8 mouse cellular contexts compared by ENCODE assay signal in the genomic region with DNA sequence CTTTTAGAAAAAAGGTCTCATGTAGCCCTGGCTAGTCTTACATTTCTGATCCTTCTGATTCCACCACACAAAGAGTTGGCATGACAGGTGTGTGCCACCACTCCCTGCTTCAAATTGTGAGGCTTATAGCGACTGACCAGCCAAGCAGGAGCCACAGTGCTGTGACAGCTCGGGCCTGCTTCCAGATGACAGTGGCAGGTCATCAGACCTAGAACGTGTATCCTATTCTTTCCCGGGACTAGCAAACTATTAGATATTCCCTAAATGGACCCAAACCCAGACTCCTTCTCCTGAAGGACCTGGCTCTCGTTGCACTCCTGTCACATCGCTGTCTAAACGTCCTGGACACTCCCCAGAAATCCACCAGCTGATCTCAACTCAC. TPM values are rescaled to one million over a fixed set of nuclear protein-coding genes. Genes with fewer than 3 reads are reported as not detected.
DNase-seq lines count a peak whose midpoint lies in the region; ATAC-seq and TF ChIP-seq lines count a peak whose summit lies in the region.

No protein-coding gene starts in this region.

- peak overlapping the region; percentile 99 for H3K27ac ChIP-seq in gastrocnemius, adult 2 months
- peak overlapping the region; percentile 88; the same call in 1 of the 2 replicates for H3K27ac ChIP-seq in forebrain, embryonic 12.5 days
- H3K27ac ChIP-seq in liver, embryonic 13.5 days = peak overlapping the region; percentile 97

- peak overlapping the region; percentile 86 for H3ac ChIP-seq in C2C12 (ENCODE audit: control insufficient read depth, insufficient read length, low read depth)

- 27% methylated on average over 7 of the region's 7 CpGs for WGBS in forebrain, embryonic 12.5 days
- 17% methylated on average over 7 of the region's 7 CpGs for WGBS in liver, embryonic 13.5 days (ENCODE audit: insufficient replicate concordance)

- H3K9ac ChIP-seq in forebrain, embryonic 12.5 days = peak overlapping the region; percentile 99
- peak overlapping the region; percentile 97 for H3K9ac ChIP-seq in liver, embryonic 13.5 days

- H3K27me3 ChIP-seq in C2C12 (ENCODE audit: control insufficient read depth, insufficient read depth, insufficient read length) = no peaks in the 10 kb centered on the region
- H3K27me3 ChIP-seq in forebrain, embryonic 12.5 days = no peaks in the 10 kb centered on the region
- no peaks in the 10 kb centered on the region for H3K27me3 ChIP-seq in liver, embryonic 13.5 days

- peak overlapping the region; percentile 76 for H3K4me2 ChIP-seq in forebrain, embryonic 12.5 days
- peak overlapping the region; percentile 97 for H3K4me2 ChIP-seq in liver, embryonic 13.5 days

- H3K4me1 ChIP-seq in forebrain, embryonic 12.5 days = peaks cover 27% of the 10 kb centered on the region
- H3K4me1 ChIP-seq in liver, embryonic 13.5 days (replicated peaks) = peaks cover 54% of the 10 kb centered on the region

- peaks cover 2% of the 10 kb centered on the region for H3K36me3 ChIP-seq in C2C12 (ENCODE audit: control insufficient read depth, insufficient read depth)
- peaks cover 12% of the 10 kb centered on the region for H3K36me3 ChIP-seq in forebrain, embryonic 12.5 days (replicated peaks)
- peaks cover 13% of the 10 kb centered on the region for H3K36me3 ChIP-seq in liver, embryonic 13.5 days

- peak overlapping the region; percentile 96 for H3K4me3 ChIP-seq in gastrocnemius, adult 2 months
- peak overlapping the region; percentile 84 for H3K4me3 ChIP-seq in C2C12 (ENCODE audit: insufficient read depth, poor library complexity, severe bottlenecking)
- H3K4me3 ChIP-seq in forebrain, embryonic 12.5 days (replicated peaks) = peak overlapping the region; percentile 98
- peak overlapping the region; percentile 84 for H3K4me3 ChIP-seq in liver, embryonic 13.5 days (replicated peaks)

- ATAC-seq in forebrain, embryonic 12.5 days (ENCODE audit: low FRiP score) = no peak
- no peak for ATAC-seq in liver, embryonic 13.5 days (ENCODE audit: low read depth)
- no peak for ATAC-seq in cerebellum, adult (ENCODE audit: insufficient number of reproducible peaks, low FRiP score, low TSS enrichment)

- intact Hi-C loops in gastrocnemius, adult 2 months (cut with DNase I) = loop anchor here (2.0 kb wide), 1 partner anchor 28 kb away; no protein-coding TSS in a partner anchor

- H3K79me3 ChIP-seq in C2C12 (ENCODE audit: low read depth) = peaks cover 1% of the 10 kb centered on the region

- H3K79me2 ChIP-seq in C2C12 (ENCODE audit: control insufficient read depth, insufficient read depth) = peaks cover 27% of the 10 kb centered on the region

- no peaks in the 10 kb centered on the region for H3K9me3 ChIP-seq in forebrain, embryonic 12.5 days
- no peaks in the 10 kb centered on the region for H3K9me3 ChIP-seq in liver, embryonic 13.5 days (replicated peaks)

- TF ChIP-seq CTCF in gastrocnemius, adult 2 months (IDR thresholded peaks at IDR 0.05) = no peak
- no peak for TF ChIP-seq CTCF in C2C12 (IDR thresholded peaks at IDR 0.05; ENCODE audit: control insufficient read depth, insufficient read depth, insufficient read length)

- DNase-seq in gastrocnemius, adult 2 months = peak; percentile 49
- DNase-seq in gastrocnemius, postnatal 25 days = no peak
- no peak for DNase-seq in liver, embryonic 13.5 days
- DNase-seq in urinary bladder, postnatal 10 days (ENCODE audit: low spot score) = no peak
- DNase-seq in thymus, postnatal 14 days = no peak

TF ChIP-seq in C2C12, 6 proteins besides CTCF, POLR2A, EP300 and RAD21:
- TF ChIP-seq CEBPB (IDR thresholded peaks at IDR 0.05; ENCODE audit: low read depth) = no peak
- TF ChIP-seq MYOD1 (IDR thresholded peaks at IDR 0.05; ENCODE audit: control insufficient read depth, insufficient read length, low read depth) = no peak
- no peak for TF ChIP-seq MYOG (IDR thresholded peaks at IDR 0.05; ENCODE audit: control insufficient read depth, extremely low read depth, insufficient read length)
- TF ChIP-seq FOSL1 (IDR thresholded peaks at IDR 0.05; ENCODE audit: insufficient read depth, low read length, poor library complexity, severe bottlenecking) = no peak
- no peak for TF ChIP-seq MAX (IDR thresholded peaks at IDR 0.05)
- TF ChIP-seq USF1 (IDR thresholded peaks at IDR 0.05; ENCODE audit: low read depth) = no peak

RNA-seq across cellular contexts. Expression of a gene that starts 0.8 kb away (rescaled TPM):
- total RNA-seq in gastrocnemius, adult 2 months (2021) = 10 to 100 TPM; 21.7 to 22.1 TPM
- total RNA-seq in gastrocnemius, postnatal 25 days (2021) = 10 to 100 TPM; 21.4 to 23.7 TPM
- polyA plus RNA-seq in C2C12 (2012; fragmentation: generic; extraction: Trizol) = 90.7 TPM
- polyA plus RNA-seq in forebrain, embryonic 12.5 days (2016; fragmentation: Nextera tagmentation; extraction: Ambion mirVana) = 209 and 214 TPM in 2 replicates
- polyA plus RNA-seq in liver, embryonic 13.5 days (2015; fragmentation: Nextera tagmentation; extraction: Ambion mirVana) = 45.7 and 46.9 TPM in 2 replicates

RNA-seq across cellular contexts. Expression of a gene that starts 2.2 kb away (rescaled TPM):
- total RNA-seq in gastrocnemius, adult 2 months (2021) = 100 to 1,000 TPM; 188 to 418 TPM
- total RNA-seq in gastrocnemius, postnatal 25 days (2021) = 100 to 1,000 TPM in 1 of 2 experiments, 10 to 100 TPM in 1; 92.3 to 377 TPM
- 0.12 TPM for polyA plus RNA-seq in C2C12 (2012; fragmentation: generic; extraction: Trizol)
- not detected in 2 replicates for polyA plus RNA-seq in forebrain, embryonic 12.5 days (2016; fragmentation: Nextera tagmentation; extraction: Ambion mirVana)
- 0.22 TPM in 1 of 2 replicates, not detected in the other for polyA plus RNA-seq in liver, embryonic 13.5 days (2015; fragmentation: Nextera tagmentation; extraction: Ambion mirVana)

RNA-seq across cellular contexts. Expression of a gene that starts 18.3 kb away (rescaled TPM):
- under 1 TPM in 1 of 2 experiments, not detected in 1; 0.33 TPM for total RNA-seq in gastrocnemius, adult 2 months (2021)
- under 1 TPM in 1 of 2 experiments, not detected in 1; 0.31 TPM for total RNA-seq in gastrocnemius, postnatal 25 days (2021)
- polyA plus RNA-seq in C2C12 (2012; fragmentation: generic; extraction: Trizol) = not detected
- 0.09 TPM in 1 of 2 replicates, not detected in the other for polyA plus RNA-seq in forebrain, embryonic 12.5 days (2016; fragmentation: Nextera tagmentation; extraction: Ambion mirVana)
- polyA plus RNA-seq in liver, embryonic 13.5 days (2015; fragmentation: Nextera tagmentation; extraction: Ambion mirVana) = 10.0 and 10.7 TPM in 2 replicates

RNA-seq across cellular contexts. Expression of a gene that starts 24.3 kb away (rescaled TPM):
- 100 to 1,000 TPM; 201 to 240 TPM for total RNA-seq in gastrocnemius, adult 2 months (2021)
- total RNA-seq in gastrocnemius, postnatal 25 days (2021) = 100 to 1,000 TPM; 192 to 198 TPM
- 519 TPM for polyA plus RNA-seq in C2C12 (2012; fragmentation: generic; extraction: Trizol)
- polyA plus RNA-seq in forebrain, embryonic 12.5 days (2016; fragmentation: Nextera tagmentation; extraction: Ambion mirVana) = 334 and 362 TPM in 2 replicates
- 403 and 453 TPM in 2 replicates for polyA plus RNA-seq in liver, embryonic 13.5 days (2015; fragmentation: Nextera tagmentation; extraction: Ambion mirVana)

RNA-seq across cellular contexts. Expression of a gene that starts 32.6 kb away (rescaled TPM):
- 10 to 100 TPM; 72.1 to 89.6 TPM for total RNA-seq in gastrocnemius, adult 2 months (2021)
- total RNA-seq in gastrocnemius, postnatal 25 days (2021) = 10 to 100 TPM; 80.1 to 95.2 TPM
- 1,072 TPM for polyA plus RNA-seq in C2C12 (2012; fragmentation: generic; extraction: Trizol)
- 496 and 513 TPM in 2 replicates for polyA plus RNA-seq in forebrain, embryonic 12.5 days (2016; fragmentation: Nextera tagmentation; extraction: Ambion mirVana)
- polyA plus RNA-seq in liver, embryonic 13.5 days (2015; fragmentation: Nextera tagmentation; extraction: Ambion mirVana) = 258 and 276 TPM in 2 replicates
